Mouse (Mus musculus) forebrain, embryonic 14.5 days (tissue): ENCODE data around the gene Dok3. TPM values are rescaled to one million over a fixed set of nuclear protein-coding genes. Genes with fewer than 3 reads are reported as not detected.

Experiments
- ATAC-seq: fragments of 200-750 bp; cut with Nextera tagmentation; 2 replicates; pipeline ENCODE4 v1.8.0; 2017; ENCODE audit warnings: mild to moderate bottlenecking, moderate library complexity
- DNase-seq: peaks from one replicate; pipeline ENCODE4 v3.0.0-alpha.2; 2015; ENCODE audit warnings: low spot score
- H3K27ac ChIP-seq: fragments of 300-500 bp; sonication (generic); 2 replicates; pipeline ENCODE4 v1.5.1; 2014; ENCODE audit warnings: low read depth, mild to moderate bottlenecking, control low read depth, low read length, moderate library complexity
- H3K27me3 ChIP-seq: fragments of 300-500 bp; sonication (generic); replicated peaks from 2 replicates; pipeline ENCODE4 v1.6.1; 2014; ENCODE audit warnings: low read length, control low read depth, mixed read lengths; ENCODE audit not compliant: control insufficient read depth, insufficient read depth
- H3K36me3 ChIP-seq: fragments of 300-500 bp; sonication (generic); 2 replicates; pipeline ENCODE4 v1.6.1; 2014; ENCODE audit warnings: low read length, control low read depth; ENCODE audit not compliant: control insufficient read depth, insufficient read depth
- H3K4me1 ChIP-seq: fragments of 300-500 bp; sonication (generic); 2 replicates; pipeline ENCODE4 v1.6.1; 2014; ENCODE audit warnings: antibody characterized with exemption, low read length, control low read depth; ENCODE audit not compliant: control insufficient read depth, insufficient read depth
- H3K4me2 ChIP-seq: fragments of 300-500 bp; sonication (generic); 2 replicates; pipeline ENCODE4 v1.6.1; 2014; ENCODE audit warnings: mild to moderate bottlenecking, control low read depth, low read length
- H3K4me3 ChIP-seq: fragments of 300-500 bp; sonication (generic); 2 replicates; pipeline ENCODE4 v1.5.1; 2014; ENCODE audit warnings: low read depth, low read length, control low read depth
- H3K9ac ChIP-seq: fragments of 300-500 bp; sonication (generic); 2 replicates; pipeline ENCODE4 v1.6.1; 2014; ENCODE audit warnings: mild to moderate bottlenecking, low read length, control low read depth, moderate library complexity
- H3K9me3 ChIP-seq: fragments of 300-500 bp; sonication (generic); replicated peaks from 2 replicates; pipeline ENCODE4 v1.6.1; 2016; ENCODE audit warnings: low read length, control low read depth, mixed read lengths; ENCODE audit not compliant: control insufficient read depth
- WGBS: fragments of 180-500 bp; shearing (Covaris S2); extraction: QIAGEN DNeasy Blood & Tissue Kit; methylation state at CpG from one replicate; pipeline ENCODE4 v1.1.7; 2014; 5-methylcytosine and 5-hydroxymethylcytosine counted together
- polyA plus RNA-seq: library from polyadenylated mRNA; unstranded; fragments of >200 nt; fragmentation: Nextera tagmentation; extraction: Ambion mirVana; gene quantifications from 2 replicates; pipeline ENCODE4 v1.2.1, GENCODE M21; 2014

Dok3 gene
- polyA plus RNA-seq, 1 experiment from 2014 or later, result 1.4 TPM

- no peak overlapping the region for H3K9ac ChIP-seq
- H3K9me3 ChIP-seq, result no peaks in the 10 kb centered on the region
- peaks cover 86% of the 10 kb centered on the region for H3K36me3 ChIP-seq
- H3K4me2 ChIP-seq, result no peak overlapping the region
- no peak for ATAC-seq
- H3K27me3 ChIP-seq, result no peaks in the 10 kb centered on the region
- no peak overlapping the region for H3K4me3 ChIP-seq
- H3K27ac ChIP-seq, result no peak overlapping the region
- no peak for DNase-seq
- H3K4me1 ChIP-seq, result peaks cover 24% of the 10 kb centered on the region
Measured at GRCm38 (mm10) chr13:55479929-55480328, 49.2 kb downstream of the Dok3 start.

GRCm38 (mm10) chr13:55479008-55479407, 50.1 kb downstream of the Dok3 start:
- Histone ChIP-seq H3K4me2 (no peak overlapping the region), H3K4me1 (peaks cover 24% of the 10 kb centered on the region)

DNA sequence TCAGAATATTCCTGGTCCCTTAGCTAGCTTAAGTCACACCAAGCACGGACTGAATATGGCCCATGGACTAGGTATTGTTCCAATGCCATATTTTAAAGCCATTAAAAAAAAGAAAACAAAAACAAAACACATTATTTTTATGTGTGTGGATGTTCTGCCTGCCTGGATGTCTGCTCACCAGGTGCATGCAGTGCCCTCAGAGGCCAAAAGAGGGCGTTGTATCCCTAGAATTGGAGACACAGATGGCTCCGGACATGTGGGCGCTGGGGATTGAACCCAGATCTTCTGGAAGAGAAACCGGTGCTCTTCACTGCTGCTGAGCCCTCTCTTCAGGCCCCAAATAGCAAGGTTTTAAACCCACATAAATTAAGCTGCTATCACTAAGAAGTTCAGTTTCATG, 51.1 kb downstream of the Dok3 start:
- DNase-seq (peak; percentile 41), ATAC-seq (no peak)
- no peaks in the 10 kb centered on the region for H3K9me3 ChIP-seq
- no peak overlapping the region for H3K4me2 ChIP-seq
- peaks cover 98% of the 10 kb centered on the region for H3K36me3 ChIP-seq
- H3K27me3 ChIP-seq, result no peaks in the 10 kb centered on the region
- no peak overlapping the region for H3K4me3 ChIP-seq
- peaks cover 22% of the 10 kb centered on the region for H3K4me1 ChIP-seq
- WGBS, result 54% methylated on average over 5 of the region's 5 CpGs
- H3K9ac ChIP-seq, result no peak overlapping the region
- no peak overlapping the region for H3K27ac ChIP-seq

More at GRCm38 (mm10) chr13:55479008-55479407, 50.1 kb downstream of the Dok3 start:
- Histone ChIP-seq H3K27ac (no peak overlapping the region), H3K27me3 (no peaks in the 10 kb centered on the region), H3K9ac (no peak overlapping the region), H3K4me3 (no peak overlapping the region), H3K9me3 (no peaks in the 10 kb centered on the region), H3K36me3 (peaks cover 94% of the 10 kb centered on the region)
- WGBS, result 88% methylated on average over 7 of the region's 7 CpGs
- ATAC-seq, result no peak
- DNase-seq, result no peak

GRCm38 (mm10) chr13:55477492-55477891, 51.6 kb downstream of the Dok3 start:
- no peak overlapping the region; the same call in 1 of the 2 replicates for H3K27ac ChIP-seq
- no peaks in the 10 kb centered on the region for H3K27me3 ChIP-seq
- H3K9ac ChIP-seq, result no peak overlapping the region
- H3K4me3 ChIP-seq, result no peak overlapping the region
- no peak for ATAC-seq
- H3K36me3 ChIP-seq, result peaks cover 96% of the 10 kb centered on the region
- 74% methylated on average over 16 of the region's 16 CpGs for WGBS
- H3K4me2 ChIP-seq, result no peak overlapping the region
- H3K9me3 ChIP-seq, result no peaks in the 10 kb centered on the region
- no peak for DNase-seq
- peaks cover 24% of the 10 kb centered on the region for H3K4me1 ChIP-seq

- DNase-seq, result no peak
- H3K9ac ChIP-seq, result no peak overlapping the region
- H3K9me3 ChIP-seq, result no peaks in the 10 kb centered on the region
- no peak overlapping the region for H3K4me3 ChIP-seq
- whole genome bisulfite sequencing, result 97% methylated on average over 8 of the region's 8 CpGs
- no peaks in the 10 kb centered on the region for H3K27me3 ChIP-seq
- no peak for ATAC-seq
- H3K4me2 ChIP-seq, result no peak overlapping the region
- H3K27ac ChIP-seq, result peak overlapping the region; percentile 21
- H3K4me1 ChIP-seq, result peaks cover 26% of the 10 kb centered on the region
- H3K36me3 ChIP-seq, result peaks cover 84% of the 10 kb centered on the region
Measured at GRCm38 (mm10) chr13:55476256-55476655, 52.8 kb downstream of the Dok3 start.

DNA sequence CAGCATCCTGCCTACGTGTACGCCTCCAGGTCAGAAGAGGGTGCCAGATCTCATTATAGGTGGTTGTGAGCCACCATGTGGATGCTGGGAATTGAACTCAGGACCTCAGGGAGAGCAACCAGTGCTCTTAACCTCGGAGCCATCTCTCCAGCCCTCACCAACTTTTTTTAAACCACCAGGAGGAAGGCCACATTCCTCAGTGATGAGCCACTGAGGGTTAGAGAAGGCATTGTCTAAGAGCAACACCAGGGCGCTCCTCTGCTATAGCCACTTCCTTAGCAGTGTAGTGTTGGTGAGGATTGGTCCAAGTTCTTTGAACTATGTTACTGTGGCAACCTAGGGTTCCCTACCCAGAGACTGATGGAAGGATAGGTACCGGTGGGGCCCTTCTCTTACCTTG, 53.3 kb downstream of the Dok3 start:
- Histone ChIP-seq H3K27me3 (no peaks in the 10 kb centered on the region), H3K36me3 (peaks cover 78% of the 10 kb centered on the region), H3K9me3 (no peaks in the 10 kb centered on the region), H3K9ac (no peak overlapping the region), H3K27ac (no peak overlapping the region; the same call in 1 of the 2 replicates), H3K4me2 (no peak overlapping the region), H3K4me3 (no peak overlapping the region), H3K4me1 (peaks cover 31% of the 10 kb centered on the region)
- ATAC-seq (no peak), DNase-seq (no peak)
- 95% methylated on average over 5 of the region's 5 CpGs for WGBS

- H3K27ac ChIP-seq, result peak overlapping the region; percentile 61
- H3K36me3 ChIP-seq, result peaks cover 67% of the 10 kb centered on the region
- ATAC-seq (peak; percentile 38; the same call in 1 of the 2 replicates), DNase-seq (peak; percentile 97)
- H3K9ac ChIP-seq, result no peak overlapping the region
- H3K4me2 ChIP-seq, result peak overlapping the region; percentile 16
- no peaks in the 10 kb centered on the region for H3K27me3 ChIP-seq
- H3K9me3 ChIP-seq, result no peaks in the 10 kb centered on the region
- H3K4me3 ChIP-seq, result no peak overlapping the region
- H3K4me1 ChIP-seq, result peaks cover 42% of the 10 kb centered on the region
- 5% methylated on average over 5 of the region's 5 CpGs for WGBS
Measured at GRCm38 (mm10) chr13:55474621-55475069, 54.5 kb downstream of the Dok3 start.

DNA sequence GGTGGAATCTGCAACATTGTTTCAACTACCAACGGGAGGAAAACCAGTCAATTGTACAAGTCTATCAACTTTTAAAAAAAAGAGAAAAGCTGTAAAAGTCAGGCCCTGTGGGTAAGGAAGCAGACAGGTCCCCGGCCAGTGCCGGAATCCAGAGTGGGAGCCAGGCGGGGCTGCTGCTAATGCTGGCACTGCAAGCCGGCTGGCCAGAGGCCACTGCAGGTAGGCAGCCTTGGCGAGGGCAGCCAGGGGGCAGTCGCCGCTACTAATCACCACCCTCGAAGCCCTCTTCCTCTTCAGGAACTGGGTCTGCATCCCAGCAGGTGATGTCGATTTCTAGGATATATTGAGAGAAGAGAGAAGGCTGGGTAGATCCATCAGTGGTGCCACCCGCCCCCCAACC, 55.1 kb downstream of the Dok3 start:
- DNase-seq (no peak), ATAC-seq (no peak)
- Histone ChIP-seq H3K27me3 (no peaks in the 10 kb centered on the region), H3K36me3 (peaks cover 61% of the 10 kb centered on the region), H3K4me3 (no peak overlapping the region), H3K4me1 (peaks cover 49% of the 10 kb centered on the region), H3K27ac (peak overlapping the region; percentile 61; the same call in 1 of the 2 replicates), H3K4me2 (0 out of 2 replicates have a peak overlapping the region, but pooled peaks have one; percentile 16), H3K9ac (no peak overlapping the region), H3K9me3 (no peaks in the 10 kb centered on the region)
- WGBS, result 56% methylated on average over 11 of the region's 11 CpGs
